Mouse (Mus musculus): ENCODE results near the gene Ndrg3. TPM values are rescaled to one million over a fixed set of nuclear protein-coding genes. Genes with fewer than 3 reads are reported as not detected.

Gene Ndrg3
- polyA plus RNA-seq, 1 experiment from 2014 or later = 40.3 TPM

DNA sequence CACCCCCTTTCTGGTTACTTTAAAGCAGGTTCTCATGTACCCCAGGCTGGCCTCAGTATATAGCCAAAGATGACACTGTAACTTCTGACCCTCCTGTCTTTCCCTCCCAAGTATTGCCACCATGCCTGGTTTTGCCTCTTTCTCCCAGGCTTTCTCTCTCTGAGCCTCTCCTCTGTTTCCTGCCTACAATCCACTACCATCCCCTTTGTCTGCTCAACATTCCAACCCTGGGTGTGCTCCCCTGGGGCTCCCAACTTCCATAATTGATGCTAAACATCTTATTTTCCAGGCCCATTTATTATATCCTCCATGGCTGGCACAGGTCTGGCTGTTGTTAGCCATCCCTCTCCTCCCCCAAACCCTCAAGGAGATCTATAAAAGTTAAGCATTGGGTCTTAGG lies 16.7 kb upstream of the Ndrg3 start:
- H3K36me3 ChIP-seq (ENCODE audit: control insufficient read depth, insufficient read depth, low read length) = 0 out of 2 replicates have a peak, but pooled peaks cover 3% of the 10 kb centered on the region
- no peak overlapping the region for H3K27ac ChIP-seq (replicated peaks; ENCODE audit: low read depth, low read length)
- no peaks in the 10 kb centered on the region for H3K27me3 ChIP-seq (ENCODE audit: control insufficient read depth, insufficient read depth, low read length)
- no peak for ATAC-seq (ENCODE audit: insufficient number of reproducible peaks, low FRiP score, low TSS enrichment, low read depth)
- H3K4me2 ChIP-seq (ENCODE audit: low read depth, severe bottlenecking) = no peak overlapping the region
- H3K9ac ChIP-seq (ENCODE audit: low read length) = no peak overlapping the region
- no peak overlapping the region for H3K4me3 ChIP-seq (ENCODE audit: low read depth, low read length)
- DNase-seq (ENCODE audit: low spot score) = no peak
- H3K4me1 ChIP-seq (ENCODE audit: control insufficient read depth, insufficient read depth, low read length) = peaks cover 21% of the 10 kb centered on the region
- H3K9me3 ChIP-seq (ENCODE audit: control insufficient read depth, low read length) = no peaks in the 10 kb centered on the region

DNA sequence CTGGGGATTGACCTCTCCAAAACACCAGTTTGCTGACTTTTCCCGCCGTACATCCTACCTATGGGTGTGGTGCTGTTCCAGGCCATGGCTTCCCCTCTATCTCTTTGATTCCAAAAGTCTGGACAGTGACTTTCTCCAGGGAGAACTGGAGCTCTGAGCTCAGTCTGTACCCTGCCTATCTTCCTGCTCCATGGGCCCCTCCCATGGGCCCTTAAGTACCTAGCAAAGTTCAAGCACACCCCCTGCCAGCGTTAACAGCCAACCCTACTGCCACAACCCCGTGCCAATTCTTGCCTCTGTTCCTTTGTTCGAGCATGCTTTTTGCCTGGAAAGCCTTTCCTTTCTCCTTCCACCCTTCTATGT lies 15.4 kb upstream of the Ndrg3 start:
- peaks cover 21% of the 10 kb centered on the region for H3K4me1 ChIP-seq (ENCODE audit: control insufficient read depth, insufficient read depth, low read length)
- WGBS = 29% methylated on average over 5 of the region's 5 CpGs
- H3K27ac ChIP-seq (replicated peaks; ENCODE audit: low read depth, low read length) = peak overlapping the region; percentile 38; the same call in 1 of the 2 replicates
- H3K9ac ChIP-seq (ENCODE audit: low read length) = peak overlapping the region; percentile 78
- DNase-seq (ENCODE audit: low spot score) = no peak
- H3K27me3 ChIP-seq (ENCODE audit: control insufficient read depth, insufficient read depth, low read length) = no peaks in the 10 kb centered on the region
- ATAC-seq (ENCODE audit: insufficient number of reproducible peaks, low FRiP score, low TSS enrichment, low read depth) = 0 out of 2 replicates have a peak, but pooled peaks have one; percentile 4
- peak overlapping the region; percentile 59 for H3K4me2 ChIP-seq (ENCODE audit: low read depth, severe bottlenecking)
- peak overlapping the region; percentile 78 for H3K4me3 ChIP-seq (ENCODE audit: low read depth, low read length)
- H3K36me3 ChIP-seq (ENCODE audit: control insufficient read depth, insufficient read depth, low read length) = 0 out of 2 replicates have a peak, but pooled peaks cover 3% of the 10 kb centered on the region
- H3K9me3 ChIP-seq (ENCODE audit: control insufficient read depth, low read length) = no peaks in the 10 kb centered on the region

DNA sequence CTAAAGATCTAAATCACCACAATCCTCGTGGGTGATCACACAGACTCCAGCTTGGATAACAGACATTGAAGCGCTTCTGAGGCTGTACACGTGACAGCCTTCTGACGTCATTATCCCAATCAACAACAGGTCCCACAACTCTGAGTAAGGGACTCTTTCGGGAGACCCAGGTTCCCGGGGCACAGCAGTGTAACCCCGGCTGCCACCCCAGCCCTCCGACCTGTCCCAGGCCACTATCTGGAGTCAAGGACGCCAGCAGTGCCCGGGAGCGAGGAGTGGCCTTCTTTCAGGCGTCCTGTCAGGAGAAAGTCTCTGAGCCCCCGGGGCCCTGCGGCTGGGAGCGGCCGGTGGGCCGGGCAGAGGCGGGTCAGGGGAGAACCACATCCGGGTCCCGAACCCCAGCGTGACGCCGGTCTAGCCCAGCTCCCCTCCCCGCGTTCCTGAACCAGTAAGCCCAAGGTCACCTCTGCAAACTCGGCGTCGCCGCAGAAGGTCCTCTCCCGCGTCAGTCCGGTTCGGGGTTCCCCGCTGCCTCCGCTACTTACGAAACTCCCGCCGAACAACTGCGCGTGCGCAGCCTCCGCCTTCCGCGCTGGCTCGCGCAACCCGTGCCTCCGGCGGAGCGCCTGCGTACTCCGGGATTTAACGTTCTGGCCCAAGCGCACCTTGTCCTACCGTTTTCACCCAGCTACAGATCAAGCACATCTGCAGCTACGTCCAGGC lies 14.8 kb upstream of the Ndrg3 start, which contains the start of gene Dsn1:
Gene Dsn1, minus strand, starts transcription at position 644 of the 723 bp plus-strand sequence.
- WGBS = 0% methylated on average over 53 of the region's 56 CpGs
- ATAC-seq (ENCODE audit: insufficient number of reproducible peaks, low FRiP score, low TSS enrichment, low read depth) = peak; percentile 78
- H3K4me3 ChIP-seq (ENCODE audit: low read depth, low read length) = peak within 1 kb of the TSS; percentile 78

DNA sequence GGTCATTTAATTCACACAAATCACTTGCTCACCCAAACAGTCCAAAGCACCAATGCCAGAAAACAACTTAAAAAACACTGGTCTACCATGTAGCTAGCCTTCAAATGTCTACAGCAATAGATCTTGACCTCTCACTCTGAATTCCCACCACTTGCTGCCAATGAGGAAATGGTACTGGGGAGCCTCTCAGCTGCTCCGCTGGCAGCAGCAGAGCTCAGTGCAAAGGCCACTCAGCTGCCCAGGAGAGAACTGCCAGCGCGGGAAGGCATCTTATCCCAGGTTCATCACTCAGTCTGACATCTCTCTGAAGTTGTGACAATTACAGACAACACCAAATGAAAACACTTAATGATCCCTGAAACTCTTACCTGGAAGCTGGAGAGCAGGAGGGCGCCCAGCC lies 10.5 kb upstream of the Ndrg3 start:
- Histone ChIP-seq H3K36me3 (ENCODE audit: control insufficient read depth, insufficient read depth, low read length) (peaks cover 7% of the 10 kb centered on the region; the same call in 1 of the 2 replicates), H3K9me3 (ENCODE audit: control insufficient read depth, low read length) (no peaks in the 10 kb centered on the region), H3K4me3 (ENCODE audit: low read depth, low read length) (no peak overlapping the region), H3K4me2 (ENCODE audit: low read depth, severe bottlenecking) (no peak overlapping the region), H3K27me3 (ENCODE audit: control insufficient read depth, insufficient read depth, low read length) (no peaks in the 10 kb centered on the region), H3K4me1 (ENCODE audit: control insufficient read depth, insufficient read depth, low read length) (0 out of 2 replicates have a peak, but pooled peaks cover 3% of the 10 kb centered on the region), H3K27ac (replicated peaks; ENCODE audit: low read depth, low read length) (no peak overlapping the region), H3K9ac (ENCODE audit: low read length) (no peak overlapping the region)
- 89% methylated on average over 4 of the region's 4 CpGs for WGBS
- ATAC-seq (ENCODE audit: insufficient number of reproducible peaks, low FRiP score, low TSS enrichment, low read depth) = no peak
- no peak for DNase-seq (ENCODE audit: low spot score)

More for the DNA sequence above, 14.8 kb upstream of the Ndrg3 start, which contains the start of gene Dsn1:
- Histone ChIP-seq H3K9ac (ENCODE audit: low read length) (peak within 1 kb of the TSS; percentile 78), H3K4me2 (ENCODE audit: low read depth, severe bottlenecking) (peak within 1 kb of the TSS; percentile 59), H3K27me3 (ENCODE audit: control insufficient read depth, insufficient read depth, low read length) (no peaks in the 10 kb centered on the region), H3K9me3 (ENCODE audit: control insufficient read depth, low read length) (no peaks in the 10 kb centered on the region), H3K4me1 (ENCODE audit: control insufficient read depth, insufficient read depth, low read length) (peaks cover 18% of the 10 kb centered on the region), H3K27ac (replicated peaks; ENCODE audit: low read depth, low read length) (peak within 1 kb of the TSS; percentile 38; the same call in 1 of the 2 replicates), H3K36me3 (ENCODE audit: control insufficient read depth, insufficient read depth, low read length) (0 out of 2 replicates have a peak, but pooled peaks cover 3% of the 10 kb centered on the region)
- peak; percentile 86 for DNase-seq (ENCODE audit: low spot score)

- no peaks in the 10 kb centered on the region for H3K4me1 ChIP-seq (ENCODE audit: control insufficient read depth, insufficient read depth, low read length)
- H3K36me3 ChIP-seq (ENCODE audit: control insufficient read depth, insufficient read depth, low read length) = peaks cover 9% of the 10 kb centered on the region; the same call in 1 of the 2 replicates
- H3K27ac ChIP-seq (replicated peaks; ENCODE audit: low read depth, low read length) = no peak overlapping the region
- ATAC-seq (ENCODE audit: insufficient number of reproducible peaks, low FRiP score, low TSS enrichment, low read depth) = no peak
- DNase-seq (ENCODE audit: low spot score) = no peak
- 93% methylated on average over 5 of the region's 5 CpGs for WGBS
- no peak overlapping the region for H3K4me2 ChIP-seq (ENCODE audit: low read depth, severe bottlenecking)
- no peaks in the 10 kb centered on the region for H3K27me3 ChIP-seq (ENCODE audit: control insufficient read depth, insufficient read depth, low read length)
- no peaks in the 10 kb centered on the region for H3K9me3 ChIP-seq (ENCODE audit: control insufficient read depth, low read length)
- no peak overlapping the region for H3K4me3 ChIP-seq (ENCODE audit: low read depth, low read length)
- no peak overlapping the region for H3K9ac ChIP-seq (ENCODE audit: low read length)
Measured at GRCm38 (mm10) chr2:156998263-156998662, 6.4 kb upstream of the Ndrg3 start.

GRCm38 (mm10) chr2:156996576-156996975 lies 4.7 kb upstream of the Ndrg3 start:
- 66% methylated on average over 6 of the region's 6 CpGs for WGBS
- Histone ChIP-seq H3K9me3 (ENCODE audit: control insufficient read depth, low read length) (no peaks in the 10 kb centered on the region), H3K9ac (ENCODE audit: low read length) (no peak overlapping the region), H3K27me3 (ENCODE audit: control insufficient read depth, insufficient read depth, low read length) (no peaks in the 10 kb centered on the region), H3K36me3 (ENCODE audit: control insufficient read depth, insufficient read depth, low read length) (peaks cover 9% of the 10 kb centered on the region; the same call in 1 of the 2 replicates), H3K4me3 (ENCODE audit: low read depth, low read length) (no peak overlapping the region), H3K4me1 (ENCODE audit: control insufficient read depth, insufficient read depth, low read length) (no peaks in the 10 kb centered on the region), H3K27ac (replicated peaks; ENCODE audit: low read depth, low read length) (no peak overlapping the region), H3K4me2 (ENCODE audit: low read depth, severe bottlenecking) (no peak overlapping the region)
- DNase-seq (ENCODE audit: low spot score) (no peak), ATAC-seq (ENCODE audit: insufficient number of reproducible peaks, low FRiP score, low TSS enrichment, low read depth) (no peak)

DNA sequence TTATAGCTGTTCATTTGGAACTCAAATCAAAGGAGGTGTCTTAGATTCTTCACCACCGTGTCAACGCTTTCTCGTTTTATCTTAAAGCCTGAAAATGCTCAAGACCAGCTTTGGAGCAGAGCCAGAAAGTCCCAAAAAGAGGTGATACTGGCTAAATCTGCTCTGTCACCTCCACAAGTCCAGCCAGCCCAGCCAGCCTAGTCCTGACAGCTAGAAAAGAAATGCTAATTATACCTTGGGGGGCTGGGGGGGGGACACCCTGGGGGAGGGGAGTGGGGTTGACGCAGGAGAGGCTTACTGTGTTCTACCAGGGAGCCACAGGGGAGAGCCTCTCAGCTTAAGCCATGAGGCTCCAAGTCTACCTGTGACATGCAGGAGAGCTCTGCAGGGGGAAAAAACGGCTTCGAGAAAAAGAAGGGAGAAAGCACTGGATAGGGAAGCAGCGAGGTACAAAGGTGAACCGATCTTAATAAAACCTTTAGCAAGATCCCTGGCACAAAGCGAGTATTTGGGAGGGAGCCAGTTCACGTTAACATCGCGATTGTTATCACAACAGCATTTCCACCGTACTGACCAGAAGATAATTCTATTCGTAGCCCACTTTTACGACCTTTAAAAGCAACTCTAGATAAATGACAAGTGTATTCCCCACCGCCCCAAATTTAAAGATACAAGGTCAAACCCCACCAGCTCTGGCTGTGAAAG lies 977 bp downstream of the Ndrg3 start:
- DNase-seq (ENCODE audit: low spot score) (no peak), ATAC-seq (ENCODE audit: insufficient number of reproducible peaks, low FRiP score, low TSS enrichment, low read depth) (no peak)
- no peaks in the 10 kb centered on the region for H3K27me3 ChIP-seq (ENCODE audit: control insufficient read depth, insufficient read depth, low read length)
- H3K4me3 ChIP-seq (ENCODE audit: low read depth, low read length) = peak overlapping the region; percentile 91
- H3K27ac ChIP-seq (replicated peaks; ENCODE audit: low read depth, low read length) = no peak overlapping the region
- H3K9me3 ChIP-seq (ENCODE audit: control insufficient read depth, low read length) = no peaks in the 10 kb centered on the region
- peak overlapping the region; percentile 92 for H3K4me2 ChIP-seq (ENCODE audit: low read depth, severe bottlenecking)
- peak overlapping the region; percentile 76; the same call in 1 of the 2 replicates for H3K9ac ChIP-seq (ENCODE audit: low read length)
- H3K36me3 ChIP-seq (ENCODE audit: control insufficient read depth, insufficient read depth, low read length) = peaks cover 5% of the 10 kb centered on the region; the same call in 1 of the 2 replicates
- 2% methylated on average over 16 of the region's 16 CpGs for WGBS
- H3K4me1 ChIP-seq (ENCODE audit: control insufficient read depth, insufficient read depth, low read length) = peaks cover 6% of the 10 kb centered on the region; the same call in 1 of the 2 replicates

GRCm38 (mm10) chr2:156987316-156987715 lies 4.5 kb downstream of the Ndrg3 start:
- Histone ChIP-seq H3K4me1 (ENCODE audit: control insufficient read depth, insufficient read depth, low read length) (peaks cover 6% of the 10 kb centered on the region; the same call in 1 of the 2 replicates), H3K9me3 (ENCODE audit: control insufficient read depth, low read length) (no peaks in the 10 kb centered on the region), H3K4me2 (ENCODE audit: low read depth, severe bottlenecking) (no peak overlapping the region), H3K27ac (replicated peaks; ENCODE audit: low read depth, low read length) (no peak overlapping the region), H3K9ac (ENCODE audit: low read length) (no peak overlapping the region), H3K4me3 (ENCODE audit: low read depth, low read length) (no peak overlapping the region), H3K36me3 (ENCODE audit: control insufficient read depth, insufficient read depth, low read length) (no peaks in the 10 kb centered on the region), H3K27me3 (ENCODE audit: control insufficient read depth, insufficient read depth, low read length) (no peaks in the 10 kb centered on the region)
- ATAC-seq (ENCODE audit: insufficient number of reproducible peaks, low FRiP score, low TSS enrichment, low read depth) (no peak), DNase-seq (ENCODE audit: low spot score) (no peak)
- WGBS = 65% methylated on average over 3 of the region's 3 CpGs
